Mouse (Mus musculus): ENCODE results near the gene Mtus2.

The Mtus2 gene

GRCm38 (mm10) chr5:148027985-148028384 is 70.9 kb downstream of the Mtus2 start:
- no peak for DNase-seq (ENCODE audit: low spot score in 2 of 2)

DNA sequence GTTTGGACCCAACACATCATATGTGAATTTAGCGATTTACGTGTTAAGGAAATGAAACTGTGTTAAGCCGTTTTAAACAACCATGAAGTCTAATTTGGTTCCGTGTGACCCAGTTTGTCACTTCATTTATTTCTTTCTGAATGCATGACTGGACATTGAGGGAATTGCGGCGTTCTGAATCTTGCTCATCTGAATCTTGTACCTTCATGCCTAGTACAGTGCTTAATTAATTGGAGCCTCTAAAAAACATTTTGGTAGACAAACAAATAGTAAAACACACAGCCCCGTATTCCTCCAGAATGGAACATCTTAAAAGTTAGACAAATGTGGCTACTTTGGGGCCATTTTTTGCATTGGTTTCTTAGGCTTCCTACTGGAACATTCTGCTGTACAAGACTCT is 84.5 kb downstream of the Mtus2 start:
- DNase-seq (ENCODE audit: low spot score in 2 of 2): no peak

GRCm38 (mm10) chr5:148048200-148048599 is 91.1 kb downstream of the Mtus2 start:
- DNase-seq (ENCODE audit: low spot score in 2 of 2): no peak

DNA sequence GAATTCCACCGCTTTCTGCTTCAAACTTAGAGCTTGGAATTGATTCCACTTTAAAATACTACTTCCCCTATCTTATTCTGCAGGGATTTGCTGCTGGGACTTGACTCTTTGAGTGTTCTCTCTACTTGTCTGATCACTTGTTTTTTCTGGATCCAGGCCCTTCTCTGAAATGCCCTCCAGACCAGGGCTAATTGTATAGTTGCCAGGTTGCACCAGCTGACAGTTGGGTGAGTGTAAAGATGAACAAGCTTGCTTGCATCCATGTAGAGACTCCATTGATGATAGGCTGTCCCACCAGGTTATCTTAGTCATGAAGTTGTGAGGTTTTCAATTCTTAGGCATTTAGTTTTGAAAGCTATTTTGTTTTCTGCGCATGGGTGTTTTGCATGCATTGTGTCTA is 92.2 kb downstream of the Mtus2 start:
- DNase-seq (ENCODE audit: low spot score in 2 of 2): no peak

- DNase-seq (ENCODE audit: low spot score in 2 of 2): no peak
These were observed 95.9 kb downstream of the Mtus2 start for GRCm38 (mm10) chr5:148052846-148053608.

DNA sequence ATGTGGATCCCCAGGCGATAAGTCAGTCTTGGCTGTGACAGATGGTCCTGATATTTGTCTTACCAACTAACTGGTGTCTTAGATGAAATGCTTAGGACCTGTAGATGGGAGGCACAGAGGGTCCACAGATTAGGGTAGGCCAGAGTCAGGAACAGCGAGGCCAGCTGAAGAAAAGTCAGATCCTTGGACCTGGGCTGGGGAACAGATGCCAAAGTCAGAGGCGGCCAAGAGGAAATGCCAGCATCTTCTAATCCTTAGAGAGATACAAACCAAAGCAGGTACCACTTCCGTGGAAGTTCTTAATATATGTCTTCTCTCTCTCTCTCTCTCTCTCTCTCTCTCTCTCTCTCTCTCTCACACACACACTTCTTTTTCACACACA is 96.5 kb downstream of the Mtus2 start:
- no peak for DNase-seq (ENCODE audit: low spot score in 2 of 2)

GRCm38 (mm10) chr5:148056831-148057230 is 99.7 kb downstream of the Mtus2 start:
- no peak for DNase-seq (ENCODE audit: low spot score in 2 of 2)

- no peak for DNase-seq (ENCODE audit: low spot score in 2 of 2)
These were observed 100.3 kb downstream of the Mtus2 start for GRCm38 (mm10) chr5:148057433-148057832.

GRCm38 (mm10) chr5:148059339-148059738 is 102.2 kb downstream of the Mtus2 start:
- DNase-seq (ENCODE audit: low spot score in 2 of 2): no peak

DNA sequence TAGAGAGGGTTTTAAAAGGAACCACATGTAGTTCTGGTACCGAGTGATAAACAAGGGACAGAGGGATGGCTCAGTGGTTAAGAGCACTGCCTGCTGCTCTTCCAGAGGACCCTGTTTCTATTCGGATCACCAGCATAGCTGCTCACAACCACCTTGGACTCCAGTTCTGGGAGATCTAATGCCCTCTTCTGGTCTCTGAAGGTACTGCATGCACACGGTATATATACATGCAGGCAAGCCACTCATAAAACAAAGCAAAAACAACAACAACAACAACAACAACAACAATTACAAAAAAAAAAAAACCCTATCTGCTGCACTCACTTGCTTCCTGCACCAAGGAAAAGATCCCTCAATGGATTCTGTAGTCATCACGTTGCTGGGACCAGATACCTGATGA is 104.7 kb downstream of the Mtus2 start:
- DNase-seq (ENCODE audit: low spot score in 2 of 2): no peak

DNA sequence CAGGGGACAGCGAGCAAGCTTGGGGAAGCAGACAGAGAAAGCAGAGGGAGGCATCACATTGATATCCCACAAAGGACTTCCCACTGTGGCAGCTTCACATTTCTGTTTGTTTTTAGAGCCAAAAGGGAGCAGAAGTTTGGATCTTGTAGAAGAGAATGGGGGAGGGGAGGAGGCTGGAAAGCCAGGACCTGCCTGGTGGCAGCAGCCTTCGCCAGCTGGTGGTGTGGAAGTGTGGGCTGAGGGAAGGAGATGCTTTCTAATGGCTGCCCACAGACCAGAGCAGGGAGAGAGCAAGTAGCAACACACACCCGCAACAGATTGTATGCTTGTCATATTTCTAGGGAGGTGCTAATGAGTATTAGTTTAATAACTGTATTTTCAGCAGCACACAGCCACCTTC is 106.6 kb downstream of the Mtus2 start:
- no peak for DNase-seq (ENCODE audit: low spot score in 2 of 2)

DNA sequence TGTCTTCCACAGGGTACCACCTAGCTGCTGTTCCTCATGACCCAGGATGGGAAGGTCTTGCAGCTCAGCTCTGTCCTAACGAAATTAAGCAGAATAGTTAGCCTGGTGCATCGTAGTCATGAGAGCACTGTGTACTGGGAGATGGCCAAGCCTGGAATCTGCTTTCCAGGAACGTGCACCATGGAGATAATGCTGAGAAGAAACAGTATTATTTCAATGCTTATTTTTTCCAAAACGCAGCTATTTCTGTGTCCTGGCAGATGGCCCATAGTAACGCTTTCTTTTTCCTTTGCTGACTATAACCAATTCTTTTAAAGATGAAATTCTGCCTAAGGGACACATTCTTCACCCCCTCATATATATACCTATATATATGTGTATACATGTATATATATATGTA is 108.1 kb downstream of the Mtus2 start:
- no peak for DNase-seq (ENCODE audit: low spot score in 2 of 2)

DNA sequence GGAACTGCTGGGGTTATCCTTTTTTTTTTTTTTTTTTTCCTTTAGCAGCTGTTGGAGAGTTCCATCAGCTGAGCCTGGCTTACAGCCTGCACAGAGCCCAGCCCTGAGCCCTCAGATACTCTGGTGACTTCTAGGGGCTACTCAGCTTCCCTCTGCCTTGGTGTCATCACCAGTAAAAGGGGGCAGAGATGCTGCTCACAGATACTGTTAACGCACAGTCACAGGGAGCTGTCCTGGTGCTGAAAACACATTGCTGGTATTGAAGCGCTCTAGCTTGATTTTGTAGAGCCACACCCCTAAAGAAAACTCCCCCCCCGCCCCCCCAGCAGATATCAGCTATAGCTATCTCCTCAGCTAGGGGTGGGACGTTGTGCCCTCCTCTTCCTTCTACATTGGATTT is 112.8 kb downstream of the Mtus2 start:
- no peak for DNase-seq (ENCODE audit: low spot score in 2 of 2)

- no peak for DNase-seq (ENCODE audit: low spot score in 2 of 2)
These were observed 114.7 kb downstream of the Mtus2 start for GRCm38 (mm10) chr5:148071800-148072199.

- DNase-seq (ENCODE audit: low spot score in 2 of 2): no peak
These were observed 116.3 kb downstream of the Mtus2 start for GRCm38 (mm10) chr5:148073461-148073860.

DNA sequence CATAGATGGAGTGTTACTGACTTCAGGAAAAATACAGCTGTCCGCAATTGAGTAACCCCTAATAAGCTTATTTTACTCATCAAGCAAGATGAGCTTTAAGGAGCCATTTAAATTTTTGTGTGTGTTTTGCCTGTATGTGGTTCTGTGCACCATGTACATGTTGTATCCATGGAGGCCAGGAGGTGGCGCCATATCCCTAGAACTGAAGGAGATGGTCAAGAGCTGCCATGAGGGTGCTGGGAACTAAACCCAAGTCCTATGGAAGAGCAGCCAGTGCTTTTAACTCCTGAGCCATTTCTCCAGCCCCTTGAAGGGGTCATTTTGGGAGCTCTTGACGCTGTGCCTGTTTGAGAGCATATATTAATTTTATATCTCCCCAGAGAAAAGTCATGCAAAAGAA is 122.6 kb downstream of the Mtus2 start:
- DNase-seq (ENCODE audit: low spot score in 2 of 2): no peak

DNA sequence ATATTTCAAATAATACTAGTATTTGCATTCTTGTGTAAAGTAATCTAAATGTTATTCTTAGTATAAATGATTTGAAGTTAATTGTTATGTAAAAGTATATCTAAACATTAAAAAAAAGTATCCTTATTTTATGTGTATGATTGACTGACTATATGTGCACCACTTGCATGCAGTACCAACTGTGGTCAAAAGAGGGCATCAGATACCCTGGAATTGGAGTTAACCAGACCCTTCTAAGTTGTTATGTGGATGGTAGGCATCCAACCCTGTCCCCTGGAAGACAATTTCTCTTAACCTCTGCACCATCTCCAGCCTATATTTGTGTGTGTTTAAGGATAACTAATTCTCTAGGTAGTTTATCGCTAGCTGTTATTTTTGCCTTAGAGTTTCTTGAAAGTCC is 126.4 kb downstream of the Mtus2 start:
- no peak for DNase-seq (ENCODE audit: low spot score in 2 of 2)

DNA sequence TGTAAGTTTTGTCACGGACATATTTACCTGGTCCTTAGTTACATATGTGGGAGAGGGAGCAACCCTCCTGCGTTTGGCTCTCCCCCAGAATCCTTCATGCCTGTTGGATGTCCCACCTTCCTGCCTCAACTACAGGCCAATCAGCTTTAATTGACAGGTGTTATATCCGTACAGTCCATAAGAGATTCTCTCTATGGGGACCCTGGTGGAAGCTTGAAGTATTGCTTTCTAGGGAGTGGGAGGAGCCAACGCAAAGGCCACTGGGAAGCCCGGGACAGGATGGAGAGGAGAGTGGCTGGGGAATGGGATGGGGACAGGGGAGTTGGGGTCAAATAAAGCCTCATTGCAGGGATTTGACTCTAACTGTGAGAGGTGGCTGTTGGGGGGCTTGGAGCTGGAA is 127.6 kb downstream of the Mtus2 start:
- DNase-seq (ENCODE audit: low spot score in 2 of 2): no peak

DNA sequence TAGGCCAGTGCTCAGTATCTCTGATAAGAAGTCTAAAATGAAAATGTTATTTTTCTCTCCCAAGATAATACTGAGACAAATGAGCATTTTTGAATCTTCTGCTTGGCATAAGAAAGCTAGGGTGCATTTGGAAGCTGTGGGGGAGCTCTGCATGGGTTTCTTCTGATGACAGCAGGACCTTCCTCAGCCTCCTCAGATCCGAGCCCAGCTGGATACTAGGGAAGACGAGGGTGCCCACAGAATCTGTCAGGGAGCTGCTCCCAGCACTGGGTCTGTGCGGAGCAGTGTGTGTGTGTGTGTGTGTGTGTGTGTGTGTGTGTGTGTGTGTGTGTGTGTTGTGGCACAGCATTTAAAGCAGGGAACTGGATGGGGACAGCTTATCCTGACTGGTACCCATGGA is 130.7 kb downstream of the Mtus2 start:
- peak; percentile 18 to 20 for DNase-seq (ENCODE audit: low spot score in 2 of 2)

DNA sequence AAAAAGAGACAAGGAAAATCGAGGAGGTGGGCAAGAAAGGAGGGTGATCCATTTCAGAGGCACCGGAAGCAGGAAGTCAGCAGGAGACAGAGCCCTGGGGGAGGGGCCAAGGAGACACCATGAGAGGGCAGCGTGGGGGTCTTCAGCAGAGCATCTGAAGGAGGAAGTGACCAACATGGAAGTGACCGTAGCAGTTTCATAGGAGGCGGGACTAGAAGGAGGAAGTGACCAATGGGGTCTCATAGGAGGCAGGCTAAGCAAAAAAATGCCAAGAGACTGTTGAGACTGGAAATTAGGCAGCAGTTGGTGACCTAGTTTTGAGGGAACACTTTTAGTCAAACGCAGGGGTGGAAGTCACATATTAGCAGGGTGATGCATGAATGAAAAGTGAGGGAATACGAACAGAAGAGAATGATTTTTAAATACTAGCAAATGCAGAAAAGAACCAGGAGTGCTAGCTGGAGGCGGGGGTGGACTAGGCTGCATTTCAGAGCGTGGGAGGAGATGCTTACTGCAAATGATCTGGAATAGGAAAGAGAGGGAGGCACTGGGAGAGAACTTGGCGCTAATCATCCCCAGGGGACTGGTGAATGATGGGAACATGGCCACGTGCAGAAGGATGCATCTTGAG is 133.2 kb downstream of the Mtus2 start:
- peak; percentile 69 to 72 for DNase-seq (ENCODE audit: low spot score in 2 of 2)

- DNase-seq (ENCODE audit: low spot score in 2 of 2): no peak
These were observed 137.5 kb downstream of the Mtus2 start for GRCm38 (mm10) chr5:148094640-148095039.

DNA sequence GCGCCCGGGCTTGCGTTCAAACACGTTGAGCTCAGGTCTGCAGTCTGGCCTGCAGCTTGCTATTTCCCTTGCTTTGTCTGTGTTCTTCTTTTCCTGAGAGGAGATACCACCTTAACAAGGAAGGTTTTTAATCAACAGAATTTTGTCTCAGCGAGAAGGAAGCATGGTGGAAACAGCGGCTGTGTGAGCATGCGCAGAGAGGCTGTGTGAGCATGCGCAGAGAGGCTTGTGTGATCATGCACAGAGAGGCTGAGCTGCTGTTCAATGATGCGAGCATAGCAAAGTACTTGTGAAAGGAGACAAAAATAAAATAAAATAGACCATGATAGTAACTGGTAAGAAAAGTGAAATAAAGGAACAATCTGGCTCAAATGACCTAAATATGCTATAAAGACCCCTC is 142.2 kb downstream of the Mtus2 start:
- DNase-seq (ENCODE audit: low spot score in 2 of 2): no peak

DNA sequence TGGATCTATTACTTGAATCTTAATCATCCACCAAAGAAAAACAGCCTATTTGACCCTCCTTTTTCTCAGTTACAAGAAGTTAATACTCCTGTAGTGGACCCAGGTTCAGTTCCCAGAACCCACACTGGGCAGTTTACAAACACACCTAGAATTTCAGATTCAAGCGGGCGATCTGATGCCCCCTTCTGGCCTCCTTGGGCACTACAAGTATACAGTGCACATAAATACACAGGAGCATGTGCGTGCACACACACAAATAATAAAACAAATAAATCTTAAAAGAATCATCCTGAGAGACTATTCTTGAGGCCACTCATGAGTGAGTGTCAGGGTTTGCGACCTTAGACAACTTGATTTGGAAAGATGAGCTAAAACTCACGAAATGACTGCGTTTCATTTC is 150.2 kb downstream of the Mtus2 start:
- DNase-seq (ENCODE audit: low spot score in 2 of 2): no peak

GRCm38 (mm10) chr5:148107890-148108289 is 150.8 kb downstream of the Mtus2 start:
- DNase-seq (ENCODE audit: low spot score in 2 of 2): no peak
